Mouse (Mus musculus): ENCODE data around the gene Psme4.

Psme4 gene

GRCm38 (mm10) chr11:30786230-30786983 lies 14.9 kb downstream of the Psme4 start:
- DNase-seq (ENCODE audit: low spot score in 2 of 2) = no peak

- no peak for DNase-seq (ENCODE audit: low spot score in 2 of 2)
Observed at GRCm38 (mm10) chr11:30792680-30793079, 21.2 kb downstream of the Psme4 start.

GRCm38 (mm10) chr11:30793753-30794152 lies 22.2 kb downstream of the Psme4 start:
- DNase-seq (ENCODE audit: low spot score in 2 of 2) = no peak

DNA sequence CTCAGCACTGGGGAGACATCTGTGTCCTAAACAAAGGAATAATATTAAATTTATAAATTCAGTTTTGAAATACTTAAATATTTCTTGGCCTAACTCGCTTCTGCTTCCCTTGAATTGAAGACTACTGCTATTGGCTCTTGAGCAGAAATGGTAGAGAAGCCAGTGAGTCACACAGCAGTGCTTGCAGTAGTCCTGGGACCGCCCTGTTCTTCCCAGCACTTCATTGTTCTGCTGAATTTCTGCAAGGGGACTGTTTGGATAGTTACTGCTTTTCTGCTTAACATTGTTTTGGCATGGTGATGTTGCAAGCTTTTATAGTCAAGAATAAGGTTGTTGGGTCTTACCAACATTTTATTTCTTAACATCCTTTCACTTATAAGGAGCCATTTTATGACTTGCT lies 25.7 kb downstream of the Psme4 start:
- DNase-seq (ENCODE audit: low spot score in 2 of 2) = no peak

DNA sequence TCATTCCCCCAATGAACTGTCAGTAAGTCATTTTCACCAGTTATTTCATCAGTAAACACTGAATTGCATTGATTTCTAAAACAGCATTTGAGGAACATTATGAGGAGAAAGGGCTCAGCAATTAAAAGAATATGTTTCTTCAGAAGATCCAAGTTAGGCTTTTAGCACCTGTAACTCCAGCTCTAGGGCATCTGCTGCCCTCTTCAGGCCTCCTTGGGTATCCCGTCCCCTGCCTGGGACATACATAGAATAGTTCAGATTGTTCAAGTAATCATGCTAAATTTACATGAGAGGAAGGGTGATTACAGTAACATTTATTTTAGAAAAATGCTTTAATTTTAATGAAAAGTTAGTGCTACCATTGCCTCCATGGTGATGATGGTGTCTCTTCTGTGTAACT lies 28.0 kb downstream of the Psme4 start:
- no peak for DNase-seq (ENCODE audit: low spot score in 2 of 2)

DNA sequence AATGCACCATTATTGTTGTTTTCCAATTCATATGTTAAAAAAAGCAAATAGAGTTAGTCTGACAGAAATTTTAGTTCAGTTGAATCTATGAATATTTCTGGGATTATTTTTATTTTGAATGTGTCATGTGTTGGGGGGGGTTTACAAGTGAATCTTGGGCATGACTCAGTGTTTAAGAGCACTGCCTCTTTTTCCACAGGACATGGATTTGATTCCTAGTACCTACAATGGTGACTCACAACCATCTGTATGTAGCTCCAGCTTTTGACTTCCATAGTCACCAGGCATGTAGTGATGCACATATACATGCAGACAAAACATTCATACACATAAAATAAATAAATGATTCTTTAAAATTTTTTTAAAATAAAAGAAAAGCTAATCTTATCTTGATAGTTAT lies 28.6 kb downstream of the Psme4 start:
- no peak for DNase-seq (ENCODE audit: low spot score in 2 of 2)

DNA sequence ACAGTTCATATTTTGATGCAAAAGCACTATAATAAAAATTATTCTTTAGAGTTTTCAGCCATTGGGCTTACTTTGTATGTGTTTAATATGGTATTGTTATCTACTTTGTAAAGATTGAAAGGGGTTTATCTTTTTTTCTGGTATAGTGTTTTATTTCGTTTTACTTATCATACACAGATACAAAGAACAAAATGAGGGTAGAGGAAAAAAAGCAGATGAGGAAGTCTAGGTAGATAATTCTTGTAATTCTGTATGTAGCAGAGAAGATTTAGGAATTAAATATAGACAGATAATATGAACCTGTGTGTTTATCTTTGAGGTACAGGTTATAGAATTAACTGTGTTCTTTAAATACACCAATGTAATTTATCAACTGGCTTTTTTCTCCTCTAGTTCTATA lies 30.9 kb downstream of the Psme4 start:
- DNase-seq (ENCODE audit: low spot score in 2 of 2) = no peak

GRCm38 (mm10) chr11:30821116-30821515 lies 49.6 kb downstream of the Psme4 start:
- no peak for DNase-seq (ENCODE audit: low spot score in 2 of 2)

DNA sequence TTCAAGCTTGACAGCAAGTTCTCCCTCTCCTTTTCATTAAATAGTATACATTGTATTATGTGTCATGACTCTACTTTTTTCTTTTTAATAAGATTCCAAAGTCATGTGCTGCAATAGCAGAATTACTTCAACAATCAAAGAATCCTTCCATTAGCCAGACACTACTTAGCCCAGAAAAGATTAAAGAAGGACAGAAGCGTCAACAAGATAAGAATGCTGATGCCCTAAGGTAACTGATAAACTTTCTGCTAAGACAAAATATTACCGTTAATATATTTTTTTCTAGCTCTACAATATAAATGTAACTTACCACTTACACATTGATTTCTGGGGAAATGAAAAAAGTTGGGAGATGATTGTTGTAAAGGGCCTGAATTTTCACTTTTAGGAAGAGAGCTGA lies 67.3 kb downstream of the Psme4 start:
- DNase-seq (ENCODE audit: low spot score in 2 of 2) = no peak

DNA sequence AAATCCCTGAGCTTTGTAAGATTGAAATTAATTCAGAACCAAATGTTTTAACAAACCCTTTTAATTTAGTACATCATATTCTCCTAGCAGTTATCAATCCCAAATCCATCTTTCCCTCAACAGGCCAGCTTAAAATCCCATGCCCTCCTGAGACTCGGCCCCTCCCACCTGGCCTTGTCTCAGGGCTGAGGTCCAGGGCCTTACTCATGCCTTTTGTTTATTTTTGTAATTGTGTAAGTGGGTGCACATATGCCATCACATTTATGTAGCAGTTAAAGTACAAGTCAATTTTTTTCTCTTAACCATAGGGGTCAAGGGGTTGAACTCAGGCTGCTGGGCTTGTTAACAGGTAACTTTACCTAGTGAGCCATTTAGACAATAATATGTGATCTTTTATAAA lies 72.8 kb downstream of the Psme4 start:
- no peak for DNase-seq (ENCODE audit: low spot score in 2 of 2)

DNA sequence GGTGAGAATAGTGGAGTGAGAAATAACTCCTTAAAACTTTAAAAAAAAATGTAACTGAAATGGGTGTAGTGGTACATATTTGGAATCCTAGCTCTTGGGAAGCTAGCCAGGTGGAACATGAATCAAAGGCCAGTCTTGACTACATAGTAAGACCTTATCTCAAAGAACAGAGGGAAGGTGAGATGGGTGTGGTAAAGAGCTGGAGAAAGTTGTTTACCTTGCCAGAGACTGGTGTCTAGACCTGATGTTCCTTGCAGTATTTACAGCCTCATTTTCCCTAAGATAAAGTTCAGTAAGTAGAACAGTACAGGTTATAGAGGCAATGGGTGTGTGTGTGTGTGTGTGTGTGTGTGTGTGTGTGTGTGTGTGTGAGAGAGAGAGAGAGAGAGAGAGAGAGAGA lies 100.9 kb downstream of the Psme4 start:
- no peak for DNase-seq (ENCODE audit: low spot score in 2 of 2)

- DNase-seq (ENCODE audit: low spot score in 2 of 2) = peak; percentile 60 to 68
Observed at GRCm38 (mm10) chr11:30885171-30885871, 113.8 kb downstream of the Psme4 start, which contains the start of the genes Gpr75 and Asb3. Gpr75 (plus strand) TSS chr11:30885358. Asb3 (plus strand) TSS chr11:30885416.

GRCm38 (mm10) chr11:30888153-30888552 lies 116.6 kb downstream of the Psme4 start:
- DNase-seq (ENCODE audit: low spot score in 2 of 2) = no peak

- no peak for DNase-seq (ENCODE audit: low spot score in 2 of 2)
Observed at GRCm38 (mm10) chr11:30896201-30896600, 124.7 kb downstream of the Psme4 start.

GRCm38 (mm10) chr11:30899312-30899711 lies 127.8 kb downstream of the Psme4 start:
- DNase-seq (ENCODE audit: low spot score in 2 of 2) = no peak

DNA sequence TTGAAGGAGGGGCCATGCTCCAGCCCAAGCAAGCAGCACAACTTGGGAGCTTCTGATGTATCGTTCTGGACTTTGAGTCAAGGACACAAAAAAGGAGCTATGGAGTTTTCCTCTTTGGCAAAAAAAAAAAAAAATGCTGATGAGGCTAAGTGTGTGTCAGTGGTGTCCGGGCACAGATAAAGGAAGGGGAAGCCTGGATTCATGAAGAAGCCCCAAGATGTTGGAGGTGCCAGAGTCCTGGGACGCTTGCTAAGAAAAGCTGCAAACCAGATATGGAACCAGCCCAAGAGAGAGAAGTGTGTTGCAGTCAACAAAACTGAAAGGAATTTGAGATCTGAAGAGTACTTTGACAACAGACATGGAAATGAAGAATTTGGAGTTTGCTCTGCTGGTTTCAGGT lies 140.8 kb downstream of the Psme4 start:
- no peak for DNase-seq (ENCODE audit: low spot score in 2 of 2)

DNA sequence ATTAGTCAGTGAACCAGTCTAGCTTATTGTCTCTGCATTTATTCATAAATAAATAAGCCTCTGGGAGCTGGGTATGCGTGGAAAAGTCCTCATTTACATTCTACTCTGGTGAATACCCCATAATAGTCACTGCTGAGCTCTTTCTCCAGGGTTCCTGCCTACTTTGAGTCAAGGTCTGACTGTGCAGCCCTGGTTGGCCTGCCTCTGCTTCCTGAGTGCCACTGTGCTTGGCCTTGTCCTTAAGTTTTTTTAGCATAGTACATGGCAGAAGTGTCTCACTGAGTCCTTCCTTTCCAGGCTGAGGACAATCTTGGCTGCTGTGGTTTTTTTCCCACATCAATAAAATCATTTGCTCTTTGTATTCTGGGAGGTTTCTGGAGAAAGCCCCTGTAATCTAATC lies 149.1 kb downstream of the Psme4 start:
- no peak for DNase-seq (ENCODE audit: low spot score in 2 of 2)

DNA sequence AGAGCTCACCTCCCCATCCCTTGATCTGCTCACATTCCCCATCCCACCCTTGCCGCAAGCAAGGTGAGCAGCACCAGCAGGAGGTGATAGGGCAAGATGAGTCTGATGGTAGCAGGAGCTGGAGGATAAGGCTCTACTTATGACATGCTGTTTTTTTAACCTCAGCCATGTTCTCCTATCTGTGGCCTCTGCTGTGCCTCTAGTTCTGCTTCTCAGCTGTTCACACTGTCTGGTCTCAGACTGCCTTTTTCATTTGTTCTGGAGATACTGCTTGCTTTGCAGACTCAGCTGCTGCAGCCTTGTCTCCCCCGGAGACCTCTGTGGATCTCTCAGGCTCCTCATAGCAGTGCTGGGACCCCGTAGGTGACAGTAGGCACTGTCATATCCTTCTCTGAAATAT lies 151.8 kb downstream of the Psme4 start:
- no peak for DNase-seq (ENCODE audit: low spot score in 2 of 2)

DNA sequence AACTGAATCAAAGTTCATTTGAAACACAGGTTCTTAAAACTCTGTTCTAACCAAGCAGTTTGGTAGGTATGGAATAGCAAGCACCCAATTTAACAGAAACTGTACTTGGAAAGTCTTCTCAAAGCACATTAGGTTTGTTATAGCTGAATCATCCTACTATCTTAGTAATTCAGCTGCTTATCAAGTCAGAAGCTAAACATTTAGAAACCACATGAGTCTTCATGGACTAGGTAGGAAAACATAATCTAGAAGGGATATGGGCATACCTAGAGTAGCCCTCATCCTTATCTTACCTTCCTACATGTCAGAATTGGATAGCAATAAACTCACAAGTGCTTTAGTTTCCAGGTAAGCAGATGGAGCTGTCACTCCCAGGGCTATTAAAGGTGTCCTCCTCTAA lies 156.6 kb downstream of the Psme4 start:
- no peak for DNase-seq (ENCODE audit: low spot score in 2 of 2)

DNA sequence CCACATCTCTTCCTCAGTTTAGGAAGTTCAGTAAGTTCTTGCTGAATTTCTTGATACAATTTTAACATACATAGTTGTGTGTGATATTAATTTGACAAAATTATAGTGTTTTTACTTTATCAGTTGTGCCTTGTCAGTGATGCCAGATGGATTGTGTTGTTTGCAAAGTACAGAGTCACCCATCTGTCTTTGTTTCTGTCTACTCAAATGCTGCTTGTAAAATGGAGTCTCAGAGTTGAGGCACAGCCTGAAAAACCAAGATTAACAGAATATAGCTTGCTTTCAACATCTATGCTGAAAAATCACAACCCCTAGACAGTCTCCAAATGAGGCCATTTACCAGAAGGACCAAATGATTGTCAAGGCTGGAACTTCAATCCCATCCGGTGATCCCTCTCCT lies 157.0 kb downstream of the Psme4 start:
- no peak for DNase-seq (ENCODE audit: low spot score in 2 of 2)

Data from right cerebral cortex, postnatal 36 days (tissue).